ENCODE assay signal across 7 mouse cellular contexts in the genomic region with DNA sequence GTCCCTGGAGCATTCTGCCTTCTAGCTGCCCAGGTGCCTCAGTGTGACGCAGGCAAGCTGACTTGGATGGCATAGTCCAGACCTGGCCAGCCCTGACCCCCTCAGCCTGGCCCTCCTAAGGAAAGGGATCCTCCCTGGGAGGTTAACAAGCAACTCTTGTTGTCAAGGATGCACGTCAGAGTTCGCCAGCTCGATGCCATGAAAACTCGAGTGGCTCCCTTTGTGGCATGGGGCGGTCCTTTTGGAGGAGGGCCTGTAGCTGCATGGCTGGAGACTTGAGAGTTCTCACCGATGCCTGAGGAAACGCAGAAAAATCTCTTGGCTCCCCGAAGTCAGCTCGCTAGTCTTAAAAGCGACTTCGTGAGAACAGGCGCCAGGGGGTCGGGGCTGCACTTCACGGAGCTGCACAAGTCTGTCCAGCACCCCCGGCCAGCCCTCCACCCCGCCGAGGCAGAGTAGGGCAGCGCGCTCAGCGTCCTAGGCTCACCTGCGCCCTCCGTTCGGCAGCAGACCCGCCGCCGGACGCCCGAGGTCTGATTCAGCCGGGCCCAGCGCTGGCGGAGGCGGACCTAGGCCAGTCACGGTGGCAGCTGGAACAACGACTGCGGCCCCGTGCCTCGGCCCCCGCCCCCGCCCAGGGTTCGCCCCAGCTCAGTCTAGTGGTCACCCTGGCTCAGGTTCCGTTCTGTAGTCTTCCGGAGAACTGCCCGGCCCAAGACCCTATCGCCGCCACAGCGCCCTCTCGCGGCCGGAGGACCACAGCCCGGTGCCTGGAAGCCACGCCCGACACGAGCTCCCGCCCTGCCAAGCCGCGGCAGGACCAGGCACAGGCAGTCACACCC. TPM values are rescaled to one million over a fixed set of nuclear protein-coding genes. Genes with fewer than 3 reads are reported as not detected.
A peak's percentile ranks its signal among the peaks of the same experiment; 100 is the strongest.
DNase-seq lines count a peak whose midpoint lies in the region; ATAC-seq and TF ChIP-seq lines count a peak whose summit lies in the region.

TSS of gene Inpp5e (minus strand) at position 689 of the 842 bp plus-strand sequence.

- WGBS in intestine, postnatal 0 days: under 1% methylated on average over 53 of the region's 57 CpGs
- WGBS in midbrain, embryonic 12.5 days: under 1% methylated on average over 55 of the region's 57 CpGs
- WGBS in small intestine, adult 2 months: under 1% methylated on average over 57 of the region's 57 CpGs

- no peaks in the 10 kb centered on the region for H3K9me3 ChIP-seq in intestine, postnatal 0 days (ENCODE audit: control insufficient read depth)
- no peaks in the 10 kb centered on the region for H3K9me3 ChIP-seq in midbrain, embryonic 12.5 days

- TF ChIP-seq POLR2A in small intestine, adult 2 months (IDR thresholded peaks at IDR 0.05; ENCODE audit: low read depth, low read length): no peak; the same call in 1 of the 2 replicates

- peaks cover 45% of the 10 kb centered on the region for H3K36me3 ChIP-seq in intestine, postnatal 0 days (ENCODE audit: control insufficient read depth, insufficient read depth)
- peaks cover 48% of the 10 kb centered on the region for H3K36me3 ChIP-seq in midbrain, embryonic 12.5 days
- H3K36me3 ChIP-seq in small intestine, adult 2 months (ENCODE audit: control insufficient read depth, insufficient read depth, low read length): peaks cover 19% of the 10 kb centered on the region

- intact Hi-C loops in left cerebral cortex, postnatal 4 days (cut with DNase I): no loop called here

- peak within 1 kb of the TSS; percentile 91 for H3K9ac ChIP-seq in intestine, postnatal 0 days (ENCODE audit: low read depth, low read length)
- H3K9ac ChIP-seq in midbrain, embryonic 12.5 days (replicated peaks): peak within 1 kb of the TSS; percentile 90

- H3K27me3 ChIP-seq in intestine, postnatal 0 days (replicated peaks; ENCODE audit: control insufficient read depth, insufficient read depth, low read length): no peaks in the 10 kb centered on the region
- no peaks in the 10 kb centered on the region for H3K27me3 ChIP-seq in midbrain, embryonic 12.5 days
- H3K27me3 ChIP-seq in small intestine, adult 2 months (ENCODE audit: control insufficient read depth, insufficient read depth, low read length): no peaks in the 10 kb centered on the region

- peak; percentile 98 for TF ChIP-seq CTCF in intestine, postnatal 0 days (IDR thresholded peaks at IDR 0.05; ENCODE audit: low read depth)
- TF ChIP-seq CTCF in small intestine, adult 2 months (IDR thresholded peaks at IDR 0.05; ENCODE audit: extremely low read depth, insufficient read length, insufficient replicate concordance, low read depth, low read length): peak; percentile 91

- 0 out of 2 replicates have a peak, but pooled peaks cover 9% of the 10 kb centered on the region for H3K4me1 ChIP-seq in intestine, postnatal 0 days (replicated peaks; ENCODE audit: control insufficient read depth, insufficient read depth, low read length)
- H3K4me1 ChIP-seq in midbrain, embryonic 12.5 days: peaks cover 33% of the 10 kb centered on the region
- peaks cover 12% of the 10 kb centered on the region for H3K4me1 ChIP-seq in small intestine, adult 2 months (ENCODE audit: control insufficient read depth, insufficient read depth, insufficient read length, low read length)

- H3K27ac ChIP-seq in intestine, postnatal 0 days (ENCODE audit: low read depth, low read length): peak within 1 kb of the TSS; percentile 88
- H3K27ac ChIP-seq in midbrain, embryonic 12.5 days (replicated peaks): peak within 1 kb of the TSS; percentile 76
- peak within 1 kb of the TSS; percentile 37 for H3K27ac ChIP-seq in small intestine, adult 2 months (ENCODE audit: insufficient read depth, low read depth, low read length)

- peak within 1 kb of the TSS; percentile 88 for H3K4me2 ChIP-seq in intestine, postnatal 0 days (replicated peaks; ENCODE audit: low read depth)
- peak within 1 kb of the TSS; percentile 95 for H3K4me2 ChIP-seq in midbrain, embryonic 12.5 days (replicated peaks)

- DNase-seq in adrenal gland, adult 8-10 months: peak; percentile 93
- DNase-seq in embryo, embryonic 9.5 days (ENCODE audit: extremely low spot score): peak; percentile 99
- no peak for DNase-seq in gonadal fat pad, adult 2 months (ENCODE audit: low read depth)
- DNase-seq in left cerebral cortex, postnatal 4 days: peak; percentile 97

- ATAC-seq in intestine, postnatal 0 days: peak; percentile 92
- ATAC-seq in midbrain, embryonic 12.5 days (ENCODE audit: low FRiP score, low read depth): peak; percentile 96

- H3K4me3 ChIP-seq in intestine, postnatal 0 days (ENCODE audit: low read depth, low read length): peak within 1 kb of the TSS; percentile 90
- peak within 1 kb of the TSS; percentile 91 for H3K4me3 ChIP-seq in midbrain, embryonic 12.5 days
- peak within 1 kb of the TSS; percentile 90 for H3K4me3 ChIP-seq in small intestine, adult 2 months (ENCODE audit: low read depth, low read length)

RNA-seq across cellular contexts. Expression of gene Inpp5e, which starts in this region (rescaled TPM):
- total RNA-seq in adrenal gland, adult 8-10 months (2022): 10 to 100 TPM; 20.8 to 35.3 (median 24.1) TPM
- polyA plus RNA-seq in gonadal fat pad, adult 2 months (2012; rRNA removed): 24.9 and 28.2 TPM in 2 replicates
- 6.8 TPM in 2 replicates for polyA plus RNA-seq in intestine, postnatal 0 days (2015; fragmentation: Nextera tagmentation; extraction: Ambion mirVana)
- 10 to 100 TPM; 22.5 to 27.1 TPM for total RNA-seq in left cerebral cortex, postnatal 4 days (2021)
- 31.4 and 33.8 TPM in 2 replicates for polyA plus RNA-seq in midbrain, embryonic 12.5 days (2016; fragmentation: Nextera tagmentation; extraction: Ambion mirVana)
- 9.0 and 17.4 TPM in 2 replicates for polyA plus RNA-seq in small intestine, adult 2 months (2012; rRNA removed)

Comparison
In these comparisons a context has a peak if more than half of its experiments do, and no peak if none do; other contexts are left out.
1. H3K27ac ChIP-seq: peak in every context shown above with its lines; median percentile 88 in intestine, postnatal 0 days; 76 in midbrain, embryonic 12.5 days; 37 in small intestine, adult 2 months.